Mouse (Mus musculus) Patski (cell line): ENCODE results near the gene Bpifb9b. TPM values are rescaled to one million over a fixed set of nuclear protein-coding genes. Genes with fewer than 3 reads are reported as not detected.
"Not testable (repeated sequence)": the region's sequence is repeated elsewhere in the genome, so short reads cannot be mapped to it uniquely, and the experiment has no call there.

ENCODE experiments used
- ATAC-seq: fragments of 100-300 bp; one replicate; pipeline ENCODE4 v1.8.0; 2021
- CTCF ChIA-PET: fragments of 350-600 bp; sonication (Branson Sonifier 250); formaldehyde crosslinking; loops from one replicate; lab custom pipeline; 2022; ENCODE audit warnings: inconsistent platforms; lab: Charles Lee
- POLR2A ChIA-PET: fragments of 350-600 bp; sonication (Branson Sonifier 250); formaldehyde crosslinking; loops from one replicate; lab custom pipeline; 2022; ENCODE audit warnings: antibody characterized with exemption, inconsistent platforms; lab: Charles Lee
- DNase-seq: peaks from one replicate; pipeline ENCODE4 v3.0.0-alpha.2; 2011; ENCODE audit warnings: low read depth, low spot score
- H3K27me3 ChIP-seq: fragments of 371-371 bp; one replicate; pipeline ENCODE4 v1.5.1; 2021
- CTCF ChIP-seq: fragments of 100-300 bp; IDR thresholded peaks from one replicate; pipeline ENCODE4 v1.5.1; 2021
- in situ Hi-C: fragments of 300-500 bp; cut with MboI; formaldehyde crosslinking; loops from 3 replicates; pipeline ENCODE4 v1.11.1; 2018; ENCODE audit warnings: low pct_unique_long_range_greater_than_20kb, mixed read lengths
- polyA plus RNA-seq: library from polyadenylated mRNA; unstranded; gene quantifications from one replicate; pipeline ENCODE4 v1.2.3, GENCODE M21; 2021

Gene Bpifb9b
- polyA plus RNA-seq, result not detected

- H3K27me3 ChIP-seq, DNase-seq, ATAC-seq, POLR2A ChIA-PET, CTCF ChIA-PET: not testable (repeated sequence)
- in situ Hi-C loops, result loop anchor here (5.0 kb wide), 1 partner anchor 50 kb away; the partner anchor contains the start of gene Bpifb9a
Observed at GRCm38 (mm10) chr2:154306927-154307326, at the start of gene Bpifb9b. Bpifb9b (plus strand) TSS chr2:154307227.

- ATAC-seq, DNase-seq, H3K27me3 ChIP-seq, CTCF ChIA-PET, POLR2A ChIA-PET: not testable (repeated sequence)
- in situ Hi-C loops, result loop anchor here (5.0 kb wide), 1 partner anchor 50 kb away; the partner anchor contains the start of gene Bpifb9b
Observed at GRCm38 (mm10) chr2:154257554-154257953, 49.5 kb upstream of the Bpifb9b start, which contains the start of gene Bpifb9a. Bpifb9a (plus strand) TSS chr2:154257854.

GRCm38 (mm10) chr2:154264397-154264796 lies 42.6 kb upstream of the Bpifb9b start:
- POLR2A ChIA-PET, in situ Hi-C loops, CTCF ChIA-PET, H3K27me3 ChIP-seq, ATAC-seq, DNase-seq: not testable (repeated sequence)

GRCm38 (mm10) chr2:154291866-154292265 lies 15.2 kb upstream of the Bpifb9b start:
- CTCF ChIA-PET, result interaction anchor here (1.1 kb wide), 1 partner anchor 9 kb away, joined by 3 read pairs; no protein-coding TSS in a partner anchor
- H3K27me3 ChIP-seq, POLR2A ChIA-PET, ATAC-seq, DNase-seq: not testable (repeated sequence)
- in situ Hi-C loops, result loop anchor here (10.0 kb wide), 1 partner anchor 77 kb away; no protein-coding TSS in a partner anchor

- H3K27me3 ChIP-seq, result no peaks in the 10 kb centered on the region
- no peak for ATAC-seq
- ChIA-PET POLR2A (no interaction called here), CTCF (no interaction called here)
- peak; percentile 9 for TF ChIP-seq CTCF
- no peak for DNase-seq
- in situ Hi-C loops, result loop anchor here (10.0 kb wide), 1 partner anchor 78 kb away; no protein-coding TSS in a partner anchor
Observed at GRCm38 (mm10) chr2:154292833-154293232, 14.2 kb upstream of the Bpifb9b start.

- CTCF ChIA-PET, ATAC-seq, DNase-seq, POLR2A ChIA-PET, H3K27me3 ChIP-seq: not testable (repeated sequence)
- TF ChIP-seq CTCF, result peak; percentile 74
- in situ Hi-C loops, result loop anchor here (10.0 kb wide), 1 partner anchor 80 kb away; no protein-coding TSS in a partner anchor
Observed at GRCm38 (mm10) chr2:154294746-154295145, 12.3 kb upstream of the Bpifb9b start.

- ATAC-seq (peak; percentile 84), DNase-seq (peak; percentile 10)
- TF ChIP-seq CTCF, result peak; percentile 91
- H3K27me3 ChIP-seq, result no peaks in the 10 kb centered on the region
- CTCF ChIA-PET, result interaction anchor here (0.7 to 1.1 kb wide), 3 partner anchors 9 to 385 kb away, joined by 3 to 4 read pairs (median 3); no protein-coding TSS in a partner anchor
- in situ Hi-C loops, result no loop called here
- POLR2A ChIA-PET, result no interaction called here
Observed at GRCm38 (mm10) chr2:154300496-154300895, 6.5 kb upstream of the Bpifb9b start.

- CTCF ChIA-PET, result no interaction called here
- DNase-seq (no peak), ATAC-seq (no peak)
- H3K27me3 ChIP-seq, result no peaks in the 10 kb centered on the region
- no peak for TF ChIP-seq CTCF
- in situ Hi-C loops, result no loop called here
- POLR2A ChIA-PET, result no interaction called here
Observed at GRCm38 (mm10) chr2:154301763-154302162, 5.3 kb upstream of the Bpifb9b start.

- H3K27me3 ChIP-seq, POLR2A ChIA-PET, DNase-seq, ATAC-seq, CTCF ChIA-PET: not testable (repeated sequence)
- in situ Hi-C loops, result loop anchor here (5.0 kb wide), 1 partner anchor 47 kb away; the partner anchor contains the start of gene Bpifb9a
Observed at GRCm38 (mm10) chr2:154304604-154305003, 2.4 kb upstream of the Bpifb9b start.

- DNase-seq, CTCF ChIA-PET, ATAC-seq, POLR2A ChIA-PET, H3K27me3 ChIP-seq, in situ Hi-C loops: not testable (repeated sequence)
Observed at GRCm38 (mm10) chr2:154313771-154314170, 6.7 kb downstream of the Bpifb9b start.

- in situ Hi-C loops, result no loop called here
- no peaks in the 10 kb centered on the region for H3K27me3 ChIP-seq
- ATAC-seq (no peak), DNase-seq (no peak)
- ChIA-PET POLR2A (no interaction called here), CTCF (no interaction called here)
- TF ChIP-seq CTCF, result no peak
Observed at GRCm38 (mm10) chr2:154326852-154327251, 19.8 kb downstream of the Bpifb9b start.
